Mouse (Mus musculus) spleen, adult 2 months (tissue): Measurements from ENCODE around the gene Rnase12.

Experiments
- CTCF ChIP-seq: fragments of 200-500 bp; IDR thresholded peaks from 2 replicates; pipeline ENCODE4 v1.5.1; 2011; ENCODE audit warnings: mild to moderate bottlenecking, inconsistent platforms; ENCODE audit not compliant: insufficient read depth, insufficient read length, insufficient replicate concordance; ENCODE audit errors: extremely low read depth
- POLR2A ChIP-seq: fragments of 200-500 bp; IDR thresholded peaks from 2 replicates; pipeline ENCODE4 v1.6.1; 2011; ENCODE audit warnings: low read depth, low read length, inconsistent platforms

GRCm38 (mm10) chr14:51104366-51104765 lies 46.9 kb upstream of the Rnase12 start:
- TF ChIP-seq CTCF (no peak), POLR2A (no peak)
